ENCODE assay signal across 29 mouse cellular contexts in the genomic region with DNA sequence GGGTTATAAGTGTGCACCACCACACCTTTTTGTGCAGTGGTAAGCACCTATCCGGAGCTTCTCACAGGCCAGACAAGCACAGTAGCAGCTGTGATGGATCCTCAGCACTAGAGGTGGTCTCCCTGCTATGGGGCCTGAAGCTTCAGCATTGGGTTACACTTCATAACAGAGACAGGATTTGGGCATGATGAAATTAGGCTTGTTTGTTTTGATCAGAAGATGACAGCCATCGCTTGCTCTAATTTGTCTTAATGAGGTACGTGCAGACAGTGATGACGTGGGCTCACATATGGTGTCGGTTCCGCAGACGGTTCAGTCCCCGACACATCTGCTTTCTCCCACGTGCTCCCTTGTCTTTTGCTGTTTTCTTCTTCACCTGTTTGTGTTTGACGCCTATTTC.
A peak's percentile ranks its signal among the peaks of the same experiment; 100 is the strongest.
DNase-seq lines count a peak whose midpoint lies in the region; ATAC-seq and TF ChIP-seq lines count a peak whose summit lies in the region.
"Had no signal": no experiment of that assay in that cellular context is flagged by ENCODE, and none has a peak within 500 bp of the region (broad histone marks: within the 10 kb centered on the region; RNA-seq: fewer than 3 reads in every experiment).

No protein-coding gene starts in this region.

- H3K36me3 ChIP-seq in embryonic facial prominence, embryonic 14.5 days (ENCODE audit: control insufficient read depth, insufficient read depth, low read length): no peaks in the 10 kb centered on the region
- H3K36me3 ChIP-seq in embryonic facial prominence, embryonic 10.5 days (replicated peaks): no peaks in the 10 kb centered on the region
- no peaks in the 10 kb centered on the region for H3K36me3 ChIP-seq in hindbrain, postnatal 0 days (ENCODE audit: insufficient read depth, low read length)
- no peaks in the 10 kb centered on the region for H3K36me3 ChIP-seq in hindbrain, embryonic 16.5 days (ENCODE audit: control insufficient read depth, insufficient read depth, low read length)
- H3K36me3 ChIP-seq in forebrain, postnatal 0 days (ENCODE audit: insufficient read depth): no peaks in the 10 kb centered on the region
- H3K36me3 ChIP-seq: embryonic facial prominence, embryonic 12.5 days; hindbrain, embryonic 10.5 days; hindbrain, embryonic 15.5 days; intestine, embryonic 15.5 days; limb, embryonic 13.5 days; liver, embryonic 12.5 days had no signal

- no peak overlapping the region for H3K27ac ChIP-seq in embryonic facial prominence, embryonic 14.5 days (replicated peaks; ENCODE audit: low read depth, low read length)
- no peak overlapping the region for H3K27ac ChIP-seq in embryonic facial prominence, embryonic 10.5 days (replicated peaks)
- H3K27ac ChIP-seq in hindbrain, postnatal 0 days: peak overlapping the region; percentile 20; the same call in 1 of the 2 replicates
- no peak overlapping the region for H3K27ac ChIP-seq in hindbrain, embryonic 16.5 days (ENCODE audit: low read depth, low read length)
- H3K27ac ChIP-seq in forebrain, postnatal 0 days (ENCODE audit: low read depth, low read length): no peak overlapping the region
- H3K27ac ChIP-seq: embryonic facial prominence, embryonic 12.5 days; hindbrain, embryonic 10.5 days; hindbrain, embryonic 15.5 days; intestine, embryonic 15.5 days; limb, embryonic 13.5 days; liver, embryonic 12.5 days had no signal

- 68% methylated on average over 10 of the region's 10 CpGs for WGBS in embryonic facial prominence, embryonic 14.5 days
- 83% methylated on average over 10 of the region's 10 CpGs for WGBS in embryonic facial prominence, embryonic 10.5 days
- WGBS in hindbrain, postnatal 0 days: 70% methylated on average over 10 of the region's 10 CpGs
- 78% methylated on average over 10 of the region's 10 CpGs for whole genome bisulfite sequencing in hindbrain, embryonic 16.5 days
- 52% methylated on average over 10 of the region's 10 CpGs for WGBS in forebrain, postnatal 0 days

- DNase-seq in embryonic facial prominence, embryonic 14.5 days (ENCODE audit: low spot score): no peak
- no peak for DNase-seq in embryonic facial prominence, embryonic 10.5 days (ENCODE audit: low spot score)
- DNase-seq in hindbrain, postnatal 0 days (ENCODE audit: low spot score): no peak
- peak; percentile 55 for DNase-seq in brain, adult 2 months (ENCODE audit: low read depth, low spot score)
- peak; percentile 46 for DNase-seq in forebrain, postnatal 0 days
- no peak for DNase-seq in liver
- DNase-seq: adrenal gland, adult 2 months; adrenal gland, postnatal 36 days; cerebellum, adult 8-10 months; cerebellum, postnatal 25 days; gastrocnemius, postnatal 36 days; heart, postnatal 14 days; kidney, adult 2 months; kidney, postnatal 36 days; liver, postnatal 0 days; lung, postnatal 36 days; right cerebral cortex, postnatal 25 days; thymus, postnatal 14 days had no signal

- peaks cover 3% of the 10 kb centered on the region; the same call in 1 of the 2 replicates for H3K4me1 ChIP-seq in embryonic facial prominence, embryonic 14.5 days (ENCODE audit: control insufficient read depth, insufficient read depth, low read length)
- H3K4me1 ChIP-seq in embryonic facial prominence, embryonic 10.5 days: peaks cover 10% of the 10 kb centered on the region
- H3K4me1 ChIP-seq in hindbrain, postnatal 0 days (ENCODE audit: insufficient read depth, low read length): peaks cover 11% of the 10 kb centered on the region
- peaks cover 12% of the 10 kb centered on the region for H3K4me1 ChIP-seq in hindbrain, embryonic 16.5 days (ENCODE audit: control insufficient read depth, insufficient read depth, low read depth, low read length)
- no peaks in the 10 kb centered on the region for H3K4me1 ChIP-seq in forebrain, postnatal 0 days (ENCODE audit: insufficient read depth)
- H3K4me1 ChIP-seq: embryonic facial prominence, embryonic 12.5 days; intestine, embryonic 15.5 days; limb, embryonic 13.5 days had no signal

- H3K27me3 ChIP-seq in embryonic facial prominence, embryonic 14.5 days (replicated peaks; ENCODE audit: control insufficient read depth, insufficient read depth, low read length): no peaks in the 10 kb centered on the region
- H3K27me3 ChIP-seq in embryonic facial prominence, embryonic 10.5 days (replicated peaks; ENCODE audit: low read depth, poor library complexity, severe bottlenecking): no peaks in the 10 kb centered on the region
- H3K27me3 ChIP-seq in hindbrain, postnatal 0 days (ENCODE audit: insufficient read depth, low read length): no peaks in the 10 kb centered on the region
- no peaks in the 10 kb centered on the region for H3K27me3 ChIP-seq in hindbrain, embryonic 16.5 days (replicated peaks; ENCODE audit: control insufficient read depth, insufficient read depth, low read length)
- H3K27me3 ChIP-seq in forebrain, postnatal 0 days (ENCODE audit: insufficient read depth, low read length): no peaks in the 10 kb centered on the region
- H3K27me3 ChIP-seq: CH12.LX; embryonic facial prominence, embryonic 12.5 days; hindbrain, embryonic 15.5 days; intestine, embryonic 15.5 days; limb, embryonic 13.5 days; liver, embryonic 12.5 days had no signal

- TF ChIP-seq CTCF in hindbrain, postnatal 0 days (IDR thresholded peaks at IDR 0.05; ENCODE audit: low read depth): no peak
- TF ChIP-seq CTCF in forebrain, postnatal 0 days (IDR thresholded peaks at IDR 0.05; ENCODE audit: low read depth): no peak

- no peak overlapping the region for H3K4me3 ChIP-seq in embryonic facial prominence, embryonic 14.5 days (ENCODE audit: low read depth, low read length)
- no peak overlapping the region for H3K4me3 ChIP-seq in embryonic facial prominence, embryonic 10.5 days
- no peak overlapping the region for H3K4me3 ChIP-seq in hindbrain, postnatal 0 days (ENCODE audit: low read length)
- H3K4me3 ChIP-seq in hindbrain, embryonic 16.5 days (ENCODE audit: low read length): no peak overlapping the region
- H3K4me3 ChIP-seq in forebrain, postnatal 0 days (ENCODE audit: low read depth, low read length): no peak overlapping the region
- H3K4me3 ChIP-seq: embryonic facial prominence, embryonic 12.5 days; hindbrain, embryonic 10.5 days; hindbrain, embryonic 15.5 days; intestine, embryonic 15.5 days; limb, embryonic 13.5 days; liver, embryonic 12.5 days had no signal

- ATAC-seq in embryonic facial prominence, embryonic 14.5 days (ENCODE audit: low read depth): peak; percentile 30; the same call in 1 of the 2 replicates
- no peak for ATAC-seq in hindbrain, postnatal 0 days
- ATAC-seq in hindbrain, embryonic 16.5 days: no peak
- ATAC-seq in forebrain, postnatal 0 days: peak; percentile 65; the same call in 1 of the 2 replicates
- ATAC-seq: activated CD4-positive, CD25-positive, alpha-beta regulatory T cell, adult 4 months; intestine, embryonic 15.5 days; liver, embryonic 12.5 days; liver, postnatal 0 days; midbrain, embryonic 16.5 days had no signal

- H3K4me2 ChIP-seq in embryonic facial prominence, embryonic 14.5 days (ENCODE audit: low read depth, low read length): no peak overlapping the region
- H3K4me2 ChIP-seq in hindbrain, postnatal 0 days (ENCODE audit: low read depth, low read length): no peak overlapping the region
- no peak overlapping the region for H3K4me2 ChIP-seq in hindbrain, embryonic 16.5 days (ENCODE audit: low read length)
- H3K4me2 ChIP-seq in forebrain, postnatal 0 days (ENCODE audit: low read depth): no peak overlapping the region
- H3K4me2 ChIP-seq: embryonic facial prominence, embryonic 12.5 days; hindbrain, embryonic 15.5 days; intestine, embryonic 15.5 days; limb, embryonic 13.5 days; liver, embryonic 12.5 days; midbrain, embryonic 11.5 days had no signal

- no peak overlapping the region for H3K9ac ChIP-seq in embryonic facial prominence, embryonic 14.5 days (ENCODE audit: low read depth, low read length)
- no peak overlapping the region for H3K9ac ChIP-seq in hindbrain, postnatal 0 days (replicated peaks; ENCODE audit: low read length)
- no peak overlapping the region for H3K9ac ChIP-seq in hindbrain, embryonic 16.5 days (ENCODE audit: low read depth, low read length)
- no peak overlapping the region for H3K9ac ChIP-seq in forebrain, postnatal 0 days
- H3K9ac ChIP-seq: embryonic facial prominence, embryonic 12.5 days; hindbrain, embryonic 15.5 days; intestine, embryonic 15.5 days; limb, embryonic 13.5 days; liver, embryonic 12.5 days; liver, postnatal 0 days had no signal

- H3K9me3 ChIP-seq in embryonic facial prominence, embryonic 14.5 days (ENCODE audit: control insufficient read depth, low read length): no peaks in the 10 kb centered on the region
- H3K9me3 ChIP-seq in embryonic facial prominence, embryonic 10.5 days: no peaks in the 10 kb centered on the region
- no peaks in the 10 kb centered on the region for H3K9me3 ChIP-seq in hindbrain, postnatal 0 days (ENCODE audit: low read length)
- no peaks in the 10 kb centered on the region for H3K9me3 ChIP-seq in hindbrain, embryonic 16.5 days (ENCODE audit: control insufficient read depth, low read length)
- no peaks in the 10 kb centered on the region for H3K9me3 ChIP-seq in forebrain, postnatal 0 days (ENCODE audit: low read length)
- H3K9me3 ChIP-seq: embryonic facial prominence, embryonic 12.5 days; hindbrain, embryonic 10.5 days; hindbrain, embryonic 15.5 days; intestine, embryonic 15.5 days; limb, embryonic 13.5 days; liver, embryonic 12.5 days had no signal

Comparison
In these comparisons a context has a peak if more than half of its experiments do, and no peak if none do; other contexts are left out.
1. ATAC-seq: peak in embryonic facial prominence, embryonic 14.5 days (single experiment) and forebrain, postnatal 0 days (single experiment); none in hindbrain, postnatal 0 days (single experiment) and hindbrain, embryonic 16.5 days (single experiment).
2. DNase-seq: peak in brain, adult 2 months (single experiment) and forebrain, postnatal 0 days (single experiment); none in embryonic facial prominence, embryonic 14.5 days (single experiment), embryonic facial prominence, embryonic 10.5 days (single experiment), hindbrain, postnatal 0 days (single experiment) and liver (single experiment).